Mouse (Mus musculus) testis, adult 2 months (tissue): ENCODE data around the gene Apopt1. TPM values are rescaled to one million over a fixed set of nuclear protein-coding genes. Genes with fewer than 3 reads are reported as not detected.

Experiments
- H3K27ac ChIP-seq: fragments of 200-500 bp; 2 replicates; pipeline ENCODE4 v1.5.1; 2012; ENCODE audit warnings: low read depth, low read length; ENCODE audit not compliant: control insufficient read depth, insufficient read depth
- H3K27me3 ChIP-seq: fragments of 200-500 bp; 2 replicates; pipeline ENCODE4 v1.6.1; 2012; ENCODE audit warnings: mild to moderate bottlenecking, low read length, moderate library complexity; ENCODE audit not compliant: control insufficient read depth, insufficient read depth
- H3K36me3 ChIP-seq: fragments of 200-500 bp; 2 replicates; pipeline ENCODE4 v1.6.1; 2012; ENCODE audit warnings: mild to moderate bottlenecking, low read length; ENCODE audit not compliant: control insufficient read depth, insufficient read depth
- H3K4me1 ChIP-seq: fragments of 200-500 bp; 2 replicates; pipeline ENCODE4 v1.6.1; 2012; ENCODE audit warnings: low read length; ENCODE audit not compliant: control insufficient read depth, insufficient read depth
- H3K4me3 ChIP-seq: fragments of 200-500 bp; 2 replicates; pipeline ENCODE4 v1.5.1; 2012; ENCODE audit warnings: low read depth, mild to moderate bottlenecking, low read length, moderate library complexity, mixed read lengths; ENCODE audit not compliant: control insufficient read depth
- CTCF ChIP-seq: fragments of 200-500 bp; IDR thresholded peaks from 2 replicates; pipeline ENCODE4 v1.5.1; 2012; ENCODE audit warnings: low read depth, mild to moderate bottlenecking, inconsistent platforms, low read length, moderate library complexity; ENCODE audit not compliant: control insufficient read depth, insufficient read depth, insufficient replicate concordance
- POLR2A ChIP-seq: fragments of 200-500 bp; IDR thresholded peaks from 2 replicates; pipeline ENCODE4 v1.6.1; 2012; ENCODE audit warnings: low read depth, mild to moderate bottlenecking, inconsistent platforms, low read length, moderate library complexity; ENCODE audit not compliant: control insufficient read depth
- polyA plus RNA-seq: library from polyadenylated mRNA; depleted of rRNA; stranded (reverse); fragments of >200 nt; gene quantifications from 2 replicates; pipeline ENCODE4 v1.2.3, GENCODE M21; 2012

The Apopt1 gene
- polyA plus RNA-seq, 1 experiment, result 39.9 TPM

GRCm38 (mm10) chr12:111758381-111759175, 45.5 kb downstream of the Apopt1 start, which contains the start of gene Klc1:
TSS of gene Klc1 (plus strand) at chr12:111758849.
- no peaks in the 10 kb centered on the region for H3K27me3 ChIP-seq
- H3K36me3 ChIP-seq, result no peaks in the 10 kb centered on the region
- H3K27ac ChIP-seq, result peak within 1 kb of the TSS; percentile 51
- peaks cover 18% of the 10 kb centered on the region for H3K4me1 ChIP-seq
- TF ChIP-seq CTCF (no peak), POLR2A (peak; percentile 72)
- peak within 1 kb of the TSS; percentile 93 for H3K4me3 ChIP-seq

GRCm38 (mm10) chr12:111759176-111760061, 46.4 kb downstream of the Apopt1 start:
- H3K4me3 ChIP-seq, result peak overlapping the region; percentile 93
- H3K27me3 ChIP-seq, result no peaks in the 10 kb centered on the region
- H3K27ac ChIP-seq, result peak overlapping the region; percentile 5; the same call in 1 of the 2 replicates
- no peak for TF ChIP-seq CTCF
- no peak for TF ChIP-seq POLR2A
- H3K36me3 ChIP-seq, result no peaks in the 10 kb centered on the region
- H3K4me1 ChIP-seq, result peaks cover 18% of the 10 kb centered on the region

GRCm38 (mm10) chr12:111760306-111760908, 47.3 kb downstream of the Apopt1 start:
- no peaks in the 10 kb centered on the region for H3K27me3 ChIP-seq
- no peak overlapping the region for H3K27ac ChIP-seq
- no peaks in the 10 kb centered on the region for H3K36me3 ChIP-seq
- H3K4me3 ChIP-seq, result no peak overlapping the region
- TF ChIP-seq POLR2A, result no peak
- TF ChIP-seq CTCF, result no peak
- H3K4me1 ChIP-seq, result peaks cover 18% of the 10 kb centered on the region

- no peak for TF ChIP-seq CTCF
- no peak for TF ChIP-seq POLR2A
- Histone ChIP-seq H3K27ac (no peak overlapping the region), H3K4me1 (peaks cover 17% of the 10 kb centered on the region), H3K27me3 (no peaks in the 10 kb centered on the region), H3K4me3 (no peak overlapping the region), H3K36me3 (no peaks in the 10 kb centered on the region)
These were observed 49.7 kb downstream of the Apopt1 start for GRCm38 (mm10) chr12:111762620-111763280.

- TF ChIP-seq POLR2A, result no peak
- no peak for TF ChIP-seq CTCF
- Histone ChIP-seq H3K27ac (no peak overlapping the region), H3K27me3 (no peaks in the 10 kb centered on the region), H3K4me3 (no peak overlapping the region), H3K4me1 (no peaks in the 10 kb centered on the region), H3K36me3 (no peaks in the 10 kb centered on the region)
These were observed 53.5 kb downstream of the Apopt1 start for GRCm38 (mm10) chr12:111766313-111767236.
